Mouse (Mus musculus) small intestine, adult 2 months (tissue): ENCODE data around the gene Pcx.

Experiments
- CTCF ChIP-seq: fragments of 200-500 bp; IDR thresholded peaks from 2 replicates; pipeline ENCODE4 v1.5.1; 2012; ENCODE audit warnings: low read depth, mild to moderate bottlenecking, control low read depth, inconsistent platforms, low read length, moderate library complexity, mixed read lengths; ENCODE audit not compliant: insufficient replicate concordance, insufficient read length; ENCODE audit errors: extremely low read depth
- POLR2A ChIP-seq: fragments of 200-500 bp; IDR thresholded peaks from 2 replicates; pipeline ENCODE4 v1.6.1; 2012; ENCODE audit warnings: low read depth, mild to moderate bottlenecking, control low read depth, inconsistent platforms, low read length, moderate library complexity

- no peak for TF ChIP-seq POLR2A
- no peak for TF ChIP-seq CTCF
Observed at GRCm38 (mm10) chr19:4587426-4587825, 77.2 kb downstream of the Pcx start.
